Mouse (Mus musculus): ENCODE measurements around the gene BC017158.

BC017158 gene

GRCm38 (mm10) chr7:128254978-128255377 is 43.0 kb downstream of the BC017158 start:
- DNase-seq = no peak

DNA sequence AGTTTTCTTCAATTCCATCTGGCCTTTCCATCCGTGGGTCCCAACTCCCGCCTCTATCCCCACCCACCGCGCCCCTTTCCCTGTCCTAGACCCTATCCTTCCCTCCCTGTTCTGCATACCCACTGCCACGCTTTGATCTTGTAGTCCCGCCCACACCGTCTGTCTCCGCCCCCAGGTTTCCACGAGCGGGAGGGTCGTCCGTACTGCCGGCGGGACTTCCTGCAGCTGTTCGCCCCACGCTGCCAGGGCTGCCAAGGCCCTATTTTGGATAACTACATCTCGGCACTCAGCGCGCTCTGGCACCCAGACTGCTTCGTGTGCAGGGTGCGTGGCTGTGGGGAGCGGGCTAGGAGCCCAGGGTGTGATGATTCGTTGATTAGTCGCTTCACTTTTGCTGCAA is 45.4 kb downstream of the BC017158 start:
- DNase-seq = no peak

DNA sequence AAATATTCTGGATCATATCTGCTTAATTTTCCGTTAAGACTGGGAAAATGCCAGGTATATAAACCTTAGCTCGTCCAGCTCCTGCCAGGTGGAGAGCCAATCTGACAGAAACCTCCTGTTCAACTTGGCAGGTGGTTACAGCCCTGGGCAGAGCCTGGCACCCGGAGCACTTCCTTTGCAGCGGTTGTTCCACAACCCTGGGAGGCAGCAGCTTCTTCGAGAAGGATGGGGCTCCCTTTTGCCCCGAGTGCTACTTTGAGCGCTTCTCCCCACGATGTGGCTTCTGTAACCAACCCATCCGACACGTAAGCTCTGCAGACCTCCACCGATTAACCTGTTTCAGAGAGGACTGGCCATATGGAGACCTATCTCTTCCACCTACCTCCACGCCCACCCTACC is 46.0 kb downstream of the BC017158 start:
- DNase-seq = no peak

GRCm38 (mm10) chr7:128249998-128250397 is 48.0 kb downstream of the BC017158 start:
- DNase-seq = no peak

GRCm38 (mm10) chr7:128248081-128249042 is 49.6 kb downstream of the BC017158 start:
- DNase-seq = no peak

DNA sequence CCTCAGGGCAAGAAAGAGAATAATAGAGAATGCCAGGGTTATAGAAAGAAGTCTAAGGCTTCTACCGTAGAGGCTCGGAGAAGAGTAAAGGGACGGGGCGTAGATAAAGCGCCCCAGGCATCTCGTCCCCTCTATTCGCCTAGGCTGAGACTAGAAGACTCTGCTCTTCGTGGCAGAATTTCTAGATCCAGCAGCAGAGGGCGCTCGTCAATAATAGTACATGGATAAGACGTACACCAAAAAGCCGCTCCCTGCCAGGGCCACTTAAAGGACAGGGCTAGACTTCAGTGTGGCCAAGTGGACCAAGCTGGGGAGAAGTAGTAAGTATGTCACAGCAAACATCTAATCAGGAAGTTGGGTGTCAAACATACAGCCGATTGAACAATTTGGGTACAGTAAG is 50.5 kb downstream of the BC017158 start:
- DNase-seq = peak; percentile 42 to 72

DNA sequence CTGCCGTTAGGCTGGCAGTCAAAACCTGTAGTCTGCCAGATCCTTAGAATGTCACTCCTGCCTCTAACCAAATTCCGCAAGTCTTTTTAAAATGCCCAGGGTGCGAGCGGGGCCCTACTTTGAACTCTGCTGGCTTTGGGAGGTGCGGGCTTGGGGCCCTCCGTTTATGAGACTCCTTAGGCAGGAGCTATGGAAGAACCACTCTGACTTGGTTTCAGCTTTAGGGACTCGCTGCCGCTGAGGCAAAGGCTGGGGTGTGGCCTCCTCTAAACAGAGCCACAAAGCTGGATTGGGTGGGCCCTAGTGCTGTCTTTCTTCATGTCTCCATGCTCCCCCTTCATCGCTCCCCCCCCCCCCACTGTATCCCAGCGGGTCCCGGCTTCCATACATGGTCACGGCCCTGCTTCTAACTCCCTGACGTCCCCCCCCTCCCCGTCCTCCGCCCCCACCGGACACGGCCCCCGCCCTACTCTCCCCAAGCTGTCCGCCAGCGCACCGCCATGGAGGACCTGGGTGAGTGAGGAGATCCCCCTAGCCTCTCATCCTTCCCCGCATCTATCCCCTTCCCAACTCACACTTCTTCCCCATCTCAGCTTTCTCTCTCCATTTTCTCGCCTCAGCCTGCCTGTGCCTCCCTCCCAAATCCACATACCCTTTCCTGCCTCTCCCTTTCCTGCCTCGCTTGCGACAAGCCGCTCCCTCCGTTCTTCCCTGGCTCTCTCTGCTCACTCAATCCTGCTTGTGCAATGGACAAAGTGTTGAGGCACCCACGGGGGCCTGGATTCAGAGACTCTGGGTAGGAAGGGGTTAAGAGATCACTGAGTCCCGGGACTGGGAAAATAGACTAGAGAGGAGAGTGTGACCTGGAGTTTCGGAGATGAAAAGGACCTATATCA is 51.2 kb downstream of the BC017158 start, which contains the start of gene Tgfb1i1:
Gene Tgfb1i1, plus strand, starts transcription at position 317 of the 896 bp plus-strand sequence.
- no peak for DNase-seq

DNA sequence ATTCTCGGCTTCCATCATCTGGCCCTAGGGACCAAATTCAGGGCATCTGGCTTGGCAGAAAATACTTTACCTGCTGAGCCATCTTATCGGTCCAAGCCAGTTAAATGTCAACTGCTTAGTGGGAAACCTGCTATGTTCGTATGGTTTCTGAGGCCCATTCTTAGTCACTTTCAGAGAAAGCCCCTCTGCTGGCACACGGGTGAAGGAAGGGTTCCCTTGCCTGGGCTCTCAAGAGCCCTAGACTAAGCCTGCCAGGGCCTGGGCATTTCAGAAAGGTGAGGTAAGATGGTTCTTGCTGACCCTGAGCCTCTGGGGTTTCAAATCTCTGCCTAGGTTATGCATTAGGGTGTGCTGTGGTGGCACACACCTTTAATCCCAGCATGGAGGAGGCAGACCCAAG is 52.4 kb downstream of the BC017158 start:
- no peak for DNase-seq

GRCm38 (mm10) chr7:128244410-128245025 is 53.5 kb downstream of the BC017158 start:
- no peak for DNase-seq

DNA sequence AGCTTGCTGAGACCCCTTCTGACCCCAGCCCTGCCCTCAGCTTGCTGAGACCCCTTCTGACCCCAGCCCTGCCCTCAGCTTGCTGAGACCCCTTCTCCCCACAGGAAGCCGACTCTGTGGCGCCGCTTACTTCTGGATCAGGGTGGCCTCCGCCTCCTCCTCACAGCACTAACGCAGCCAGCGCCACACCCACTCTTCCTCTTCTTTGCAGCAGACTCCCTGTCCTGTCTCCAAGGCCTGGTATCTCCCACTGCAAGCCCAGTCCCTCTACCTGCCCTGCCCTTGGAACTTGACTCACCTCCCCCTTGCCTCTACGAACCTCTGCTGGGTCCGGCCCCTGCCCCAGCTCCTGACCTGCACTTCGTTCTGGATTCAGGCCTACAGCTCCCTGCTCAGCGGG is 54.0 kb downstream of the BC017158 start:
- no peak for DNase-seq

- no peak for DNase-seq
Measured at GRCm38 (mm10) chr7:128242331-128242730, 55.6 kb downstream of the BC017158 start.

DNA sequence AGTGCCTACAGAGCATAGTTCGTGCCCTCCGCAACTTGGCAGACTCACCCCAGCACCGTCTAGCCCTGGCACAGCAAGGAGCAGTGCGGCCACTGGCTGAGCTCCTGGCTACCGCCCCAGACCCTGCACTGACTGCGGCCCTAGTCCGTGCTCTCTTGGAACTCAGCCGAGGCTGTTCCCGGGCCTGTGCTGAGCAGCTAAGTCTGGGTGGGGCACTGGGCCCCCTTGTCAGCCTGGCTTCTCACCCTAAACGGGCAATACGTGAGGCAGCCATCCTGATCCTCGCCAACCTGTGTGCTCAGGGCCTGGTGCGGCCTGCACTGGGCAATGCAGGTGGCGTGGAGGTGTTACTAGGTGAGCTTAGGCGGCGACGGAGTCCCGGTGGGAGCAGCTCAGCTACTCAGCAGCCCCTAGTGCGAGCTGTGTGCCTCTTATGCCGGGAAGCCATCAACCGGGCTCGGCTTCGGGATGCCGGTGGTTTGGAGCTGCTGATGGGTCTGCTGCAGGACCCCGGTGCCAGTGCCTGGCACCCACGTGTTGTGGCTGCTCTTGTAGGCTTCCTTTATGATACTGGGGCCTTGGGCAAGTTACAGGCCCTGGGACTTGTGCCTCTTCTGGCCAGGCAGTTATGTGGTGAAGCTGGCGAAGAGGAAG is 57.7 kb downstream of the BC017158 start:
- no peak for DNase-seq

GRCm38 (mm10) chr7:128238991-128239390 is 59.0 kb downstream of the BC017158 start:
- DNase-seq = peak in 1 of 2 experiments; percentile 32

DNA sequence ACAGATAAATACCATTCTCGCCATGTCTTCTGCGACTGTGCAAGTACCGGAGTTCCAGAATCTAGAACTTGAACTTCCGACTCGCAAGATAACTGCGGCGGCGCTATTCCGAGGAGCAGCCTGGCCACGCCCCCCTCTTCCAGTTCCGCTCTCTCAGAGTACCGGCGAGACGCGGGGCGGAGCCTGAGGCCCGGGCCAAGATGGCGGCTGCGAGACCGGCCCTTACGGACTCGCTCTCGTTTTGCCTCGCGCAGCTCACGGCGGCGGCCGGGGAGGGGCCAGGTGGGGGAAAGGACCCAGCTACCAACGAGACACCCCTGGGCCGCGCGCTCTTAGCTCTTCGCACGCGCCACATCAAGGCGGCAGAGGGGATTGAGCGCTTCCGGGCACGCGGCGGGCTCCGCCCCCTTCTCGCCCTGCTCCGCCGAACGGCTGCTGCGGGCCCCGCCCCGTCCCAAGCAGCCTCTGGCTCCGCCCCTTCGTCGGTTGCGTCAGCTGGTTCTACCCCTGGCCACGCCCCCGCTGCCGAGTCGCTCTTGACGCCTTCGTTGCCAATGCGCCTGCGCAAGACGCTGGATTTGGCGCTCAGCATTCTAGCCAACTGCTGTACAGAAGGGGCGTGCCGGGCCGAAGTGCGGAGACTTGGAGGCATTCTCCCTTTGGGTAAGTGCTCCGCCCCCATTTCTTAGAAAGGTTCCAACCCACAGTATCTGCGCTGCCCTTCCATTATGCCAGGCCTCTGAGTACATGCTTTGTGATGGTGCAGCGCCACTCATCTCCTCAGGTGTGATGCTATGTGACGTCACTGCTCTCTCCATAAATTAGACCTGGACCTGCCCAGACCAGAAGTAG is 59.8 kb downstream of the BC017158 start, which contains the start of gene 9130023H24Rik:
Gene 9130023H24Rik, minus strand, starts transcription at position 105 of the 852 bp plus-strand sequence.
- peak; percentile 100 for DNase-seq

- DNase-seq = no peak
Measured at GRCm38 (mm10) chr7:128237593-128237926, 60.4 kb downstream of the BC017158 start.

DNA sequence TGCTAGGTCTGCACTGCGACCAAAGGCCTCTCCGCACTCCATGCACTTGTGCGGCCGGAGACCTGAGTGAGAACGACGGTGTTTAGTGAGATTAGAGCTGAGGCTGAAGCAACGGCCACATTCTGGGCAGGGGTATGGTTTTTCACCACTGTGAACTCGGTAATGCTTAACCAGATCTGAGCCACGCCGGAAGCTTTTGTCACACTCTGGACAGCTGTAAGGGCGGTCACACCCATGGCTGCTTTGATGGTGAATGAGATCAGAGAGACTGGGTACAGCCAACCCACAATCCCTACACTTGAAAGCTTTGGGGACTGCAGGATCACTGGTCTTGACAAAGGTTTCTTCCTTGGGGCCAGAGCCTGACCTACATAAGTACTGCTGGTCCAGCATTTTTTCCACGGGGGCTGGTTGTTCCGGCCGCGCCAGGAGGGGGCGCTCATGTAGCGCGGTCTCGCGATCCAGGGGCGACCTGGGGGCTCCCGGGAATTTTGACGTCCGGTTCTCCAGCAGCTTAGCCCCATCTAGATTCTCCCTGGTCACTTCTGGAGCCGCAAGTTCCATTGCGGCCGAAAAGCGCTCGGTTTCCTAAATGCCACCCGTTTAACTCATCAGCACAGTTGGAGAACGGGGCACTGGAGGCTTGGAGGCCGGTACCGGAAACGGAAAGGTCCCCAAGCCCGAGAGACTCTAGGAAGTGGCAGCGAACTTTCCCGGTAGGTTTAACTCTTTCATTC is 60.9 kb downstream of the BC017158 start, which contains the start of gene Armc5:
Gene Armc5, plus strand, starts transcription at position 487 of the 737 bp plus-strand sequence.
- DNase-seq = peak; percentile 69 to 81

DNA sequence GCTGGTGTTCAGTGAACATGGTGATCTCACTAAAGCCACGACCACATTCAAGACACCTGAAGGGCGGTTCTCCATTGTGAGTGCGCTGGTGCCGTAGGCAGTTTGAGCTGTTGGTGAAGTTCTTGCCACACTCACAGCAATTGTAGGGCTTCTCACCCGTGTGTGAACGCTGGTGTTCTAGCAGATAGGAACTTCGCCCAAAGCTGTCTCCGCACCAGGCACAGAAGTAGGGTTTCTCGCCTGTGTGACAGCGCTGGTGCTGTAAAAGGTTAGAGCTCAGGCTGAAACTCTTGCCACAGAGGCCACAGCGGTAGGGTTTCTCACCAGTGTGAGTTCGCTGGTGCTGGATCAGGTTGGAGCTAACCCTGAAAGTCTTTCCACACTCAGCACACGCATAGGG is 61.5 kb downstream of the BC017158 start:
- no peak for DNase-seq

DNA sequence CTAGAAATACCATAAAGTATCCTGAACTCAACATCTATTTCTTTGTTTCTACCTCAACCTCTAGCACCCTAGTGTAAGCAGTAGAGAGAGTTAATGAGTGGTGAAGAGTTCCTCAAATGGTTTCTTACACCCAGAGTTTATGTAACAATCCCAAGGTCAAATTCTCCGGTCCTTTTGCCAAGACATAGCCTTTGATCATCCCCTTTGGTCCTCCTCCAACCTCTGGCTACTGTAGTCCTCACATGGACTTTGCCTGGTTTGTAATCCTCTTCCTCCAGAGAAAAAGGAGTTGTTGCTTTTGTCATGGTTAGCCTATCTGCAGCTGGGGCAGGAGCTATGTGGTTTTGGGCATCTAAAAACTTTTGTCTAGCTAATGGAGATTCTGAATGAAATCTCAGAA is 62.5 kb downstream of the BC017158 start:
- DNase-seq = no peak

- no peak for DNase-seq
Measured at GRCm38 (mm10) chr7:128234796-128235195, 63.2 kb downstream of the BC017158 start.

DNA sequence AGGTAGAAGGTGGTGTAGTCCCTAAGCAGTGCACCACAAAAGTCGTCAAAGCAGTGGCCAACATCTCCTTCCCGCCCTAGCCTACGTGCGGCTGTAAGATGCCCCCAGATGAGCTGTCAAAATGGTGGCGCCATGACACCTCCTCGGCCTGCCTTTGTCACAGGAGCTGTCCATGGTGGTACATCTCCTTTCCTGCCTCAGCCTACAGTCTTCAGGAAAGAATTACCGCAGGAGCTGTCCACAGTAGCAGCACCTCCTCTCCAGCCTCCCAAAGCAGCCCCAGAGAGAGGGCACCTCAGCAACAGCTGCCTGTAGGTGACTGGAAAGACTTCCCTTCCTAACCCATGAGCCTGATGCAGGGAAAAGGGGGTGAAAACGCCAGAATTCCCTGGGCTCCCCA is 66.2 kb downstream of the BC017158 start:
- no peak for DNase-seq

Measured in spleen, adult 18-20 months (tissue).